ENCODE assay signal across 28 mouse cellular contexts in the genomic region with DNA sequence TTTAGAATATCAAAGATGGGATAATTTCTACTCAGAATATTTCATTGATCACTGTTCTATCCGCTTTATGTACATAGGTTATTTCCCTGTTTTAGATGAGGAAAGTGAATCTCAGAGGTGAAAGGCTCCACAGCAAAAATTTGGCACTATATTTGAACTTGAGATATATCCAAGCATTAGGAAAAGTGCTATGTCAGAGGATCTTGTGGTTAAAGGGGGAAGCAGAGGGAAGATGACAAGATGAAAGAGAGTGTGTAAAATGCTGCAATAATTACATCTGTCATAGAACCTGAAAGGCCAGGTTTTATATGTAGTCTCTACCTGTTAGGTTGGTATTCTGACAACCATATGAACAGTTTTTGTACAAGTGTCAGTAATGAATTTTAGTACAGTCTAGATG. TPM values are rescaled to one million over a fixed set of nuclear protein-coding genes. Genes with fewer than 3 reads are reported as not detected.
DNase-seq lines count a peak whose midpoint lies in the region; ATAC-seq lines count a peak whose summit lies in the region.
"Had no signal": no experiment of that assay in that cellular context is flagged by ENCODE, and none has a peak within 500 bp of the region (broad histone marks: within the 10 kb centered on the region; RNA-seq: fewer than 3 reads in every experiment).

No protein-coding gene starts in this region.

- H3K9ac ChIP-seq in embryonic facial prominence, embryonic 14.5 days (ENCODE audit: low read depth, low read length) = no peak overlapping the region

- no peaks in the 10 kb centered on the region for H3K27me3 ChIP-seq in embryonic facial prominence, embryonic 14.5 days (replicated peaks; ENCODE audit: control insufficient read depth, insufficient read depth, low read length)
- H3K27me3 ChIP-seq in embryonic facial prominence, embryonic 10.5 days (replicated peaks; ENCODE audit: low read depth, poor library complexity, severe bottlenecking) = no peaks in the 10 kb centered on the region
- H3K27me3 ChIP-seq: CH12.LX, Patski had no signal

- 85% methylated on average over 1 of the region's 1 CpGs for WGBS in embryonic facial prominence, embryonic 14.5 days
- 86% methylated on average over 1 of the region's 1 CpGs for WGBS in embryonic facial prominence, embryonic 10.5 days

- peak; percentile 8 for DNase-seq in embryonic facial prominence, embryonic 14.5 days (ENCODE audit: low spot score)
- no peak for DNase-seq in embryonic facial prominence, embryonic 10.5 days (ENCODE audit: low spot score)
- peak; percentile 59 for DNase-seq in 416B (ENCODE audit: low read depth)
- no peak for DNase-seq in embryo, embryonic 11 days
- no peak for DNase-seq in adrenal gland, adult 2 months
- DNase-seq: adrenal gland, adult 8-10 months; adrenal gland, postnatal 10 days; adrenal gland, postnatal 14 days; adrenal gland, postnatal 25 days; adrenal gland, postnatal 36 days; B cell, adult 2 months; cerebellum, adult 11 months; cerebellum, adult 11-12 months; cerebellum, adult 18-20 months; cerebellum, adult 2 months; cerebellum, adult 8-10 months had no signal

- no peaks in the 10 kb centered on the region for H3K36me3 ChIP-seq in embryonic facial prominence, embryonic 14.5 days (ENCODE audit: control insufficient read depth, insufficient read depth, low read length)
- no peaks in the 10 kb centered on the region for H3K36me3 ChIP-seq in embryonic facial prominence, embryonic 10.5 days (replicated peaks)
- H3K36me3 ChIP-seq: G1E had no signal

- no peak overlapping the region for H3K4me2 ChIP-seq in embryonic facial prominence, embryonic 14.5 days (ENCODE audit: low read depth, low read length)

- no peak overlapping the region for H3K27ac ChIP-seq in embryonic facial prominence, embryonic 14.5 days (replicated peaks; ENCODE audit: low read depth, low read length)
- H3K27ac ChIP-seq in embryonic facial prominence, embryonic 10.5 days (replicated peaks) = no peak overlapping the region

- no peak for ATAC-seq in embryonic facial prominence, embryonic 14.5 days (ENCODE audit: low read depth)
- ATAC-seq in common myeloid progenitor, adult 5-6 weeks (replicated peaks; ENCODE audit: low read depth, poor library complexity, severe bottlenecking) = peak; percentile 71
- ATAC-seq: activated CD4-positive, CD25-positive, alpha-beta regulatory T cell, adult 4 months; CD4-positive, CD25-positive, alpha-beta regulatory T cell, adult 4 months; Patski had no signal

- no peak overlapping the region for H3K4me3 ChIP-seq in embryonic facial prominence, embryonic 14.5 days (ENCODE audit: low read depth, low read length)
- H3K4me3 ChIP-seq in embryonic facial prominence, embryonic 10.5 days = no peak overlapping the region

- no peaks in the 10 kb centered on the region for H3K9me3 ChIP-seq in embryonic facial prominence, embryonic 14.5 days (ENCODE audit: control insufficient read depth, low read length)
- H3K9me3 ChIP-seq in embryonic facial prominence, embryonic 10.5 days = no peaks in the 10 kb centered on the region
- H3K9me3 ChIP-seq: G1E had no signal

- H3K4me1 ChIP-seq in embryonic facial prominence, embryonic 14.5 days (ENCODE audit: control insufficient read depth, insufficient read depth, low read length) = no peaks in the 10 kb centered on the region
- H3K4me1 ChIP-seq in embryonic facial prominence, embryonic 10.5 days = no peaks in the 10 kb centered on the region

RNA-seq across cellular contexts. Expression of gene Rgs21, which starts 35.7 kb away (rescaled TPM):
- not detected in 2 replicates for polyA plus RNA-seq in embryonic facial prominence, embryonic 14.5 days (2014; fragmentation: Nextera tagmentation; extraction: Ambion mirVana)
- not detected in 2 replicates for polyA plus RNA-seq in embryonic facial prominence, embryonic 10.5 days (2016; fragmentation: Nextera tagmentation; extraction: Ambion mirVana)
- not detected in 2 replicates for total RNA-seq in common myeloid progenitor, adult 5-6 weeks (2017)
- total RNA-seq in adrenal gland, adult 2 months (2021) = not detected
- polyA plus RNA-seq in adrenal gland, adult 2 months (2012; rRNA removed) = not detected in 2 replicates
- total RNA-seq: adrenal gland, adult 18-20 months; adrenal gland, adult 8-10 months; adrenal gland, postnatal 10 days; adrenal gland, postnatal 14 days; adrenal gland, postnatal 25 days; adrenal gland, postnatal 36 days; adrenal gland, postnatal 4 days; ES-E14; MEL had no signal
- polyA plus RNA-seq: activated CD4-positive, CD25-positive, alpha-beta regulatory T cell, adult 4 months; brain, embryonic 14.5 days; C2C12; CD4-positive, CD25-positive, alpha-beta regulatory T cell, adult 4 months; cerebellum, adult 2 months; G1E; Patski had no signal

Comparison
In these comparisons a context has a peak if more than half of its experiments do, and no peak if none do; other contexts are left out.
1. DNase-seq: peak in embryonic facial prominence, embryonic 14.5 days (single experiment) and 416B (single experiment); none in embryonic facial prominence, embryonic 10.5 days (single experiment), embryo, embryonic 11 days (single experiment) and adrenal gland, adult 2 months (single experiment).